Mouse (Mus musculus): ENCODE measurements at regions not wholly inside any gene's neighbourhood (a gene's known extent, or its start where the extent isn't known, plus 50 kb on each side); places are given as distances from the start of the nearest gene placed in this dataset.

DNA sequence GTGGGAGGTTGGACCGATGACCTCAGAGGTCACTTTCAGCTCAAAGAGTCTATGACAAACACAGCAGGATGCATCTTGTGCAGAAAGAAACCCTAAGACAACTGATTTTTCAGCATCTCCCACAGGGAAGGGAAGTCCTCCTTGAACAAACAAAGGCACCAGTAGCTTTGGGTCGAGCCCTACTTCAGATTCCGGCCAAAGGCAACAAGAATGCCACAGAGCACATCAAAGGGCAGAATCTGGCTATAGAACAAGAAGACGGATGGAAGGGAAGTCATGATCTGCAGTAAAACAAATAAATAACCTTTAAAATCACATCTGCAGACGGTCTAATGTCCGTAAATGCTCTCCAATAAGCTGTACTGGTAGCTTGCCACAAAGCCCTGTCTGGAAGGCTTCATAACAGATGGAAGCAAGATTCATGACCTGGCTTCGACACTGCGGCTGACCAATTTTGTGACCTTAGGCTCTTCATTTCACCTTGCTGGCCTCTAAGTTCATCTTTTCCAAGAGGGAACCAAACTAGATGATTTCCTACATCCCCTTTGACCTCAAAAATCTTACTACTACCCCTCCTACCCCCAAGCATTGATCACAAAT lies 630.4 kb upstream of the A1bg start:
- Histone ChIP-seq H3K27ac (no peak overlapping the region), H3K36me3 (no peaks in the 10 kb centered on the region), H3K4me1 (replicated peaks) (no peaks in the 10 kb centered on the region), H3K27me3 (replicated peaks) (no peaks in the 10 kb centered on the region), H3K9ac (no peak overlapping the region), H3K4me2 (replicated peaks) (no peak overlapping the region), H3K4me3 (replicated peaks) (no peak overlapping the region), H3K9me3 (no peaks in the 10 kb centered on the region)
- WGBS, result 53% methylated on average over 8 of the region's 8 CpGs
- ATAC-seq, result no peak

DNA sequence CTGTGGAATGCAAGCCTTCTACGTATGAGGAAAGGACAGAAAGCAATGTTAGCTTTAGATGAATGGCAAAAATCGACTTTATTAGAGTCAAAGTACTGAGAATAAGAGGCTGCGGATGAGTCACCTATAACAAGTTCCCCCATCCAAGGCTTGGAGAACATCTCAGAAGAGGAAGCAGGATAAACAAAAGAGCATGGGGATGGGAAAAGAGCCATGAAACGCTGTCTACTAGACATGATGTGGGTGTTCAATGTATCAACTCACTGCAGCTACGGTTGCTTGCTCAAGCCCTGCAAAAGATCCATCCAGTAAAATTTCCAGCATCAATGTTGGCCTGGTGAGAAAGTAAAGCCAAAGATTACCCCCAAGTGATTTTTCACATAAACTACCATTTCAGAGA lies 628.4 kb upstream of the A1bg start:
- Histone ChIP-seq H3K4me2 (replicated peaks) (no peak overlapping the region), H3K4me1 (replicated peaks) (no peaks in the 10 kb centered on the region), H3K4me3 (replicated peaks) (no peak overlapping the region), H3K27ac (no peak overlapping the region), H3K27me3 (replicated peaks) (no peaks in the 10 kb centered on the region), H3K9me3 (no peaks in the 10 kb centered on the region), H3K36me3 (no peaks in the 10 kb centered on the region), H3K9ac (no peak overlapping the region)
- no peak for ATAC-seq
- 89% methylated on average over 5 of the region's 5 CpGs for whole genome bisulfite sequencing

DNA sequence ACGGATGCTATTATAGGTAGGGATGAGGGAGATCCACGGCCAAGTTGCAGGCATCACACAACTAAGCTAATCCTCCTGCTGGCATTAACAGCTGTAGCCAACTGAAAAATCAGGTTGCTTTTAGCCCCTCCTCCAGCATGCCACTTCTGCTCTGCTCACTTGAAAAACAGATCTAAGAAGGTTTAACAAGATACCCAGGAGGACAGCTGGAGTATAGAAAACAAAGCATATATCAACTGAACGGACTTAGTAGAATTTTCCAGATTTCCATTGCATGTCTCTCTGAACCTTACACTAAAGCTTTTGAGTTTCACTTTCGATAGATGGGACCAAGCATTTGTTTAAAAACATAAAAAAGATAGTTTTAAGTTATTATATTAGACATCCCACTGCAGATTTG lies 625.6 kb upstream of the A1bg start:
- Histone ChIP-seq H3K4me3 (replicated peaks) (no peak overlapping the region), H3K9me3 (no peaks in the 10 kb centered on the region), H3K4me1 (replicated peaks) (no peaks in the 10 kb centered on the region), H3K9ac (no peak overlapping the region), H3K4me2 (replicated peaks) (no peak overlapping the region), H3K27ac (no peak overlapping the region), H3K27me3 (replicated peaks) (no peaks in the 10 kb centered on the region), H3K36me3 (no peaks in the 10 kb centered on the region)
- ATAC-seq, result no peak
- WGBS, result 46% methylated on average over 4 of the region's 4 CpGs

DNA sequence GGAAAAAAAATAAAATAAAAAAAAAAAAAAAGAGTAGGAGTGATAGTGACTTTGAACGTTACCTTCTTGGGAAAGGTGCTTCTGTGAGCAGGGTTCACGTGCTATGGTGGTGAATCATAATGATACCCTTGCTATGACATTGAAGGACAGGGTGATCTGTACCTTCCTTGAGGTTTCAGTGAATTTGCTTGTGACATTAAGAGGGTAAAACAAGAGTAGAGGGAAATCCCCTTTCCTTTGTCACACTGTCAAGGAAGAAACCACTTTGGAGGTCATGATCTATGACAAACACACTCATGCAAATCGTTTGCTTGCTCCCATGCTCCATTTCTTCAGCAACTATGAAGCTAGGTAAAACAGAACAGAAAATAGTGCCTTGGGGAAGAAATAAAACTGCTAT lies 623.8 kb upstream of the A1bg start:
- 68% methylated on average over 3 of the region's 3 CpGs for WGBS
- ATAC-seq, result no peak
- H3K4me2 ChIP-seq (replicated peaks), result no peak overlapping the region
- H3K27me3 ChIP-seq (replicated peaks), result no peaks in the 10 kb centered on the region
- H3K27ac ChIP-seq, result no peak overlapping the region
- peaks cover 1% of the 10 kb centered on the region; the same call in 1 of the 2 replicates for H3K4me1 ChIP-seq (replicated peaks)
- H3K9ac ChIP-seq, result no peak overlapping the region
- H3K9me3 ChIP-seq, result no peaks in the 10 kb centered on the region
- H3K36me3 ChIP-seq, result no peaks in the 10 kb centered on the region
- H3K4me3 ChIP-seq (replicated peaks), result no peak overlapping the region

DNA sequence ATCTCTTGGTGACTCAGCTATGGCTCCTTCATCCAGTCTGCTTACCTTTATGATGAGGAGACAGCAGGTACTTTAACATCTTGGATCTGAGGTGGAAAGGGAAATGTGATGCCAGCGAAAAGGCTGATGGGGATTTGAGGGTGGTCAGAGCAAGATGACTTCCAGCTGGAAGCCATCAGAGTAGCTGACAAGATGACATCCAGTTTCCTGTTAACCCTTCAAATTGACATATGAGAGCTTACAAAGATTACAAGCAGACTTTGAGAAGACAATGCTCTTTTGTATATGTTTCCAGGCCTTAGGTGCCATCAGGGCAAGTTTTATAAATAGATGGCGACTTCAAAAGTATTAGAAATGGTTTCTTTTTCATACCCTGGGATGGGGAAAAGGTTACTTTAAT lies 621.3 kb upstream of the A1bg start:
- Histone ChIP-seq H3K4me3 (replicated peaks) (no peak overlapping the region), H3K27ac (no peak overlapping the region), H3K27me3 (replicated peaks) (no peaks in the 10 kb centered on the region), H3K4me1 (replicated peaks) (peaks cover 2% of the 10 kb centered on the region; the same call in 1 of the 2 replicates), H3K36me3 (no peaks in the 10 kb centered on the region), H3K9me3 (no peaks in the 10 kb centered on the region), H3K4me2 (replicated peaks) (no peak overlapping the region), H3K9ac (no peak overlapping the region)
- ATAC-seq, result no peak
- WGBS, result 49% methylated on average over 2 of the region's 2 CpGs

DNA sequence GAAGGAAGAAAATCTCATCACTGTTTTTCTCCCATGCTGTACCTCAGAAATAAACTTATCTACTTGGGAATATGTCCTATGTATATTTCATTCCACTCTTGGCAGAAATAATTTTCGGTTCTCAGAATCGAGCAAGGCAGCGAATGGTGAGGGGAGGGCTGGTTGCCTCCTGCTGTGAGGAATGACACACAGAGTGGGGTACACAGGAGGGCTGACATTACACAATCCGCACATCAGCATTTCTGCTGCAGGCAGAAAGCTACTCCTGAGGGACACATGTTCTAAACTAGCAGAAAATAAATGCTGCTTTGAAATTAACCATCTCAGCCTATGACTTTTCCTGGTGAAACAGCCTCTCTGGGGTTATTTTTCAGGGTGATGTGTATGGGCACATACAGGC lies 618.8 kb upstream of the A1bg start:
- no peaks in the 10 kb centered on the region for H3K36me3 ChIP-seq
- no peaks in the 10 kb centered on the region for H3K27me3 ChIP-seq (replicated peaks)
- ATAC-seq, result no peak
- H3K27ac ChIP-seq, result no peak overlapping the region
- no peak overlapping the region for H3K9ac ChIP-seq
- H3K4me1 ChIP-seq (replicated peaks), result peaks cover 2% of the 10 kb centered on the region; the same call in 1 of the 2 replicates
- H3K4me2 ChIP-seq (replicated peaks), result no peak overlapping the region
- 60% methylated on average over 4 of the region's 4 CpGs for WGBS
- H3K9me3 ChIP-seq, result no peaks in the 10 kb centered on the region
- no peak overlapping the region for H3K4me3 ChIP-seq (replicated peaks)

DNA sequence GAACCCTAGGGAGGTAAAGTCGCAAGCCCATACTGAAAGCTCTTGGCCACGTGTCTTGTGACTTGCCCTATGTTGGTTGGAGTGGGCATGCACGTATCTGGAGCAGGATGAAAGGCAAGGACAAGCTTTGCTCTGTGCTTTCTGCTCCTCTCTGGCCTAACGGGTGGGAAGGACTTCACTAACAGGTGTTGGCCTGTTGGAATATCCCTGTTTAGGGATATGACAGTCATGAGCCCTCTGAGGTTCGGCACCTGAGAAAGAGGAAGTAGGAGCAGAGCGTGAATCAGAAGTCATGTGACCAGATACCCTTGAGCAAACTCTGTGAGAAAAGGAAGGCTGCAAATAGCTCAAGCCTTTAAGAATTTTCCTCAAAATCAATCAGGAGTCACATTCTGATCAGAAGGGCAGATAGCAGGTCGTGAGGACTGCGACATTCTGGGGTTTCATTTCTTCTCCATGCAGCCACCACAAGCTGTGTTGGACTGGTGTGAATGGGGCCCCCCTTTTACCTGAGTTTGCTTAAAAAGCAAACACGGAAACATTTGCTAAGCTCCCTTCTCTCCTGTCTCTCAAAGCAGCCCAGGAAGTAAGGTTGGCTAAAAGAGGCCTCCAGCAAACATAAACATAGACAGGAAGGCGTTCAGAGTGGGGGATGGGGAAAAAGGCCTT lies 618.1 kb upstream of the A1bg start:
- Histone ChIP-seq H3K27me3 (replicated peaks) (no peaks in the 10 kb centered on the region), H3K4me1 (replicated peaks) (peaks cover 5% of the 10 kb centered on the region; the same call in 1 of the 2 replicates), H3K9ac (no peak overlapping the region), H3K4me2 (replicated peaks) (no peak overlapping the region), H3K4me3 (replicated peaks) (no peak overlapping the region), H3K9me3 (no peaks in the 10 kb centered on the region), H3K36me3 (no peaks in the 10 kb centered on the region), H3K27ac (no peak overlapping the region)
- WGBS, result 52% methylated on average over 10 of the region's 10 CpGs
- peak; percentile 63 for ATAC-seq

DNA sequence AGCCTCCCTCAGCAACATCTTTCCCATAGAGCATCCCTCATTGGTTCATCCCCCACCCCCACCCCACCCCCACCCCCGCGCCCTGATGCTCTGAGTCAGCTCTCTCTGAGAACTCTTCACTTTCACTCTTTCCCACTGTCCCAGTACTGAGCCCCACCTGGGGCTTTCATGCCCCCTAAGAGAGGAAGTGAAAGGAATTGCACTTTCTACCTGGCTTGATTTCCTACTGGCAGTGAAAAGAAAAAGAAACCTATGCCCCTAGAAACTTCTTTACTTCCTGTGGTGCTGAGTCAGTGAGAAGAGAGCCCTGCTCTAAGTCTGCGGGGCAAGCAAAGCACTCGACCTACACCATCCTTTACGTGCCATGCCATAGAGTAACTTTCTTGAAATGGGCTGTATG lies 616.1 kb upstream of the A1bg start:
- Histone ChIP-seq H3K27me3 (replicated peaks) (no peaks in the 10 kb centered on the region), H3K36me3 (no peaks in the 10 kb centered on the region), H3K9ac (no peak overlapping the region), H3K4me1 (replicated peaks) (peaks cover 6% of the 10 kb centered on the region; the same call in 1 of the 2 replicates), H3K27ac (no peak overlapping the region), H3K4me3 (replicated peaks) (no peak overlapping the region), H3K9me3 (no peaks in the 10 kb centered on the region), H3K4me2 (replicated peaks) (no peak overlapping the region)
- no peak for ATAC-seq
- WGBS, result 73% methylated on average over 3 of the region's 5 CpGs

DNA sequence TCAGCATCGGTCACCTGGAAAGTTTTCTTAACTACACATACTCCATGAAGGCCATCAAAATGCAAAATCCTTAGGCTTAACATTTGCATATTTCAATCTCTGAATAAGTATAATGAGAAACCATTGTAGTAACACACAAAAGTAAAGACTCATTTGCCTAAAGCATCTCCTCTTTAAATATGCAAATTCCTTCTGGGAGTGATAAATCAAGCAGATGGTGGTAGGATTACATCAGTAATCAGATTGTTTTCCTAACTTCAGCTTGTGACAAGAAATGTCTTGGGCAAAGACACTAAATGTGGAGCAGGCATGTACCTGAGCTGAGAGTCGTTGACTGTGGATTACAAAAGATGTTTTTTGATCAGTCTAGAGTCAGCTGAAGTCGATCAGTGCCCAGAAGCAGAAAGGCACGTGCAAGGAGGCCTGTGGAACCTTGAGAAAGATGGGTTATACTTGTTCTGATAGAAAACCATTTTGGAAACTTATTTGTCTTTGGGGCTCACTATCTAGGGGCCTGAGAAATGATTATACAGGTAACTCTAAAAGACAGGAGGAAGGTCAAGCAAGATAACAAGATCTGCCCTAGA lies 615.5 kb upstream of the A1bg start:
- Histone ChIP-seq H3K4me2 (replicated peaks) (no peak overlapping the region), H3K4me3 (replicated peaks) (no peak overlapping the region), H3K4me1 (replicated peaks) (peaks cover 6% of the 10 kb centered on the region; the same call in 1 of the 2 replicates), H3K9me3 (no peaks in the 10 kb centered on the region), H3K27ac (no peak overlapping the region), H3K9ac (no peak overlapping the region), H3K27me3 (replicated peaks) (no peaks in the 10 kb centered on the region), H3K36me3 (no peaks in the 10 kb centered on the region)
- ATAC-seq, result no peak
- WGBS, result 80% methylated on average over 4 of the region's 4 CpGs

DNA sequence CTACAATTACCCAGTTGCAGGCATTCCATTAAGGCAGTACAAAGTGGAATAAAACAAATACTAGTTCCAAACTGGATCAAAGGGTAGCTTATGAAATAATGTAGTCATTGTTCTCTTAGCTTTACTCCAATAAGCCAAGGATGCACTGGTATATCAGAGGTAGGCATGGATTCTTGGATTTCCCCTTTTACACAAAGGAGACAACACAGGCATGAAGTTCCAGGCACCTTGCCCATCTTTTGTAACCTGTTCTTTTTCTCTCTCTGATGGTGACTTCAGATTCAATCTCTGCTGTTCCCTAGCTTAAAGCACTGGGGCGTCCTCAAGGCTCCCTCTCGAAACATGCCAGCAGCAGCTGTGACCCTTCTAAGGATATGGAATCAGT lies 613.5 kb upstream of the A1bg start:
- Histone ChIP-seq H3K4me2 (replicated peaks) (no peak overlapping the region), H3K27me3 (replicated peaks) (no peaks in the 10 kb centered on the region), H3K9me3 (no peaks in the 10 kb centered on the region), H3K27ac (no peak overlapping the region), H3K4me1 (replicated peaks) (0 out of 2 replicates have a peak, but pooled peaks cover 6% of the 10 kb centered on the region), H3K4me3 (replicated peaks) (no peak overlapping the region), H3K9ac (no peak overlapping the region), H3K36me3 (no peaks in the 10 kb centered on the region)
- 73% methylated on average over 2 of the region's 2 CpGs for WGBS
- ATAC-seq, result no peak

DNA sequence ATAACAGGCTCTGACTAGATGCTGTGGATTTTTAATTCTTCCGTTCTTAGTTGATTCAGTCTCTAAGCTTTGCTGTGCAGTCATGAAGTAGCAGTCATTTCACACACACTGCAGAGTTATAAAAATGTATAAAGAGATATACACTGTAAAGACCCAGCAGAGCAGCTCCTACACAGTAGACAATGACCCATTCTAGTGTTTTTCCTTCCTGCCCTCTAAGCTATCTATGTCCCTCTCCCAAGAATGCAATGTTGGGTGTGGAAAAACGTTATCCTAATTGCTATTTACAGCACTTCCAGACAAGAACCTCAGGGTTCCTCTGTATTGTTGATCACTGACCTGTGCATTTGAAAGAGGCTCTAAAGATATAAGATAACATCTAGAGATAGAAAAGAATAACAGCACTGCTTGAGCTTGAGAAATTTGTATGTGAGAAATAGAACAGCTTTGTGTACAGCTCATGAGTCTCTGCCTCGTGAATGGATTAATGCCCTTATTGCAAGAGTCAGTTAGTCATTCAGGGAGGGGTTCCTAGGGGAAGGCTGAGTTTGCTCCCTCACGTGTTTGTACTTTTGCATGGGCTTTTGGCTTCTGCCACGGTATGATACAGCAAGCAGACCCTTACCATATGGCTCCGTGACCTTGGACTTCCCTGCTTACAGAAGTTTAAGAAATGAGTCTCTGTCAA lies 613.0 kb upstream of the A1bg start:
- Histone ChIP-seq H3K27me3 (replicated peaks) (no peaks in the 10 kb centered on the region), H3K4me1 (replicated peaks) (0 out of 2 replicates have a peak, but pooled peaks cover 6% of the 10 kb centered on the region), H3K4me2 (replicated peaks) (no peak overlapping the region), H3K4me3 (replicated peaks) (no peak overlapping the region), H3K9me3 (no peaks in the 10 kb centered on the region), H3K27ac (no peak overlapping the region), H3K9ac (no peak overlapping the region), H3K36me3 (no peaks in the 10 kb centered on the region)
- ATAC-seq, result peak; percentile 72
- 19% methylated on average over 6 of the region's 6 CpGs for WGBS

DNA sequence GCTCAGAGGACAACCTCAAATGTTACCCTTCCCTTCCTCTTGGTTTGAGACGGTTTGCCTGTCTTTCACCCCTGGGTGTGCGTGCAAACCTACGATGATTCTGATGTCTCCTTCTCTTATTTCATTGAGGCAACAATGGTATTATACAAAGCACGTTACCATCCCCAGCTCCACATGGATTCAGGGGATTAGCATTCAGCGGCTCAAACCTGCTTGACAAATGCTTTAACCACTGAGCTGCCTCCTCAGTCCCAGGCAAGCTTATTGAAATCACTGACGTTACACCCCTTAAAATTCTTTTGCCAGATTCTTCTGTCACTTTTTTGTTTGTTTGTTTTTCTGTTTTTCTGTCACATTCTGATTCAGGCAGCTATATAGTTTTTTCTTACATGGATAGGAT lies 612.4 kb upstream of the A1bg start:
- Histone ChIP-seq H3K27ac (no peak overlapping the region), H3K9me3 (no peaks in the 10 kb centered on the region)
- ATAC-seq, result no peak

More for the DNA sequence above, 612.4 kb upstream of the A1bg start:
- Histone ChIP-seq H3K4me2 (replicated peaks) (no peak overlapping the region), H3K36me3 (no peaks in the 10 kb centered on the region), H3K9ac (no peak overlapping the region), H3K4me3 (replicated peaks) (no peak overlapping the region), H3K27me3 (replicated peaks) (no peaks in the 10 kb centered on the region), H3K4me1 (replicated peaks) (0 out of 2 replicates have a peak, but pooled peaks cover 6% of the 10 kb centered on the region)
- WGBS, result 76% methylated on average over 6 of the region's 6 CpGs
